ENCODE assay signal across 16 mouse cellular contexts in genomic region chr15:89143134-89143533, GRCm38 (mm10).
"Had no signal": no experiment of that assay in that cellular context is flagged by ENCODE, and none has a peak within 500 bp of the region (broad histone marks: within the 10 kb centered on the region; RNA-seq: fewer than 3 reads in every experiment).

No protein-coding gene starts in this region.

- H3K27ac ChIP-seq: neural tube, embryonic 12.5 days; neural tube, embryonic 13.5 days; neural tube, embryonic 15.5 days; stomach, embryonic 15.5 days; stomach, postnatal 0 days had no signal

- H3K9ac ChIP-seq: neural tube, embryonic 12.5 days; neural tube, embryonic 13.5 days; neural tube, embryonic 15.5 days; stomach, embryonic 15.5 days had no signal

- H3K4me2 ChIP-seq: neural tube, embryonic 12.5 days; neural tube, embryonic 13.5 days; neural tube, embryonic 15.5 days; stomach, embryonic 15.5 days had no signal

- DNase-seq: retina, postnatal 1 day; right cerebral cortex, adult 18-20 months; right cerebral cortex, postnatal 25 days; right cerebral cortex, postnatal 4 days; spleen, adult 18-20 months; thymus, adult 18-20 months; thymus, adult 2 months; thymus, postnatal 14 days; thymus, postnatal 25 days; thymus, postnatal 36 days; thymus, postnatal 4 days had no signal

- H3K4me3 ChIP-seq: neural tube, embryonic 12.5 days; neural tube, embryonic 13.5 days; neural tube, embryonic 15.5 days; stomach, embryonic 15.5 days had no signal

- H3K9me3 ChIP-seq: neural tube, embryonic 12.5 days; neural tube, embryonic 13.5 days; neural tube, embryonic 15.5 days; stomach, embryonic 15.5 days had no signal

- H3K36me3 ChIP-seq: neural tube, embryonic 15.5 days; stomach, embryonic 15.5 days had no signal
